Mouse (Mus musculus) bone marrow, adult 2 months (tissue): ENCODE data around the gene Lfng.

Experiments used
- CTCF ChIP-seq: fragments of 200-500 bp; IDR thresholded peaks from 2 replicates; pipeline ENCODE4 v1.5.1; 2011; ENCODE audit warnings: low read length, control low read depth; ENCODE audit not compliant: control insufficient read depth, insufficient read depth
- POLR2A ChIP-seq: fragments of 200-500 bp; IDR thresholded peaks from 2 replicates; pipeline ENCODE4 v1.6.1; 2011; ENCODE audit warnings: low read depth, mild to moderate bottlenecking, control low read depth, low read length, borderline replicate concordance; ENCODE audit not compliant: control insufficient read depth

- no peak for TF ChIP-seq POLR2A
- no peak for TF ChIP-seq CTCF
Observed at GRCm38 (mm10) chr5:140660398-140660797, 53.3 kb downstream of the Lfng start.
